Mouse (Mus musculus) hindlimb bud, embryonic 11.5 days (tissue): ENCODE data around the gene Chd5.
A peak's percentile ranks its signal among the peaks of the same experiment; 100 is the strongest.

Experiments used
- DNase-seq: peaks from one replicate; pipeline ENCODE4 v3.0.0-alpha.2; 2012; ENCODE audit warnings: low read depth, low spot score; ENCODE audit errors: extremely low spot score

Gene Chd5

DNA sequence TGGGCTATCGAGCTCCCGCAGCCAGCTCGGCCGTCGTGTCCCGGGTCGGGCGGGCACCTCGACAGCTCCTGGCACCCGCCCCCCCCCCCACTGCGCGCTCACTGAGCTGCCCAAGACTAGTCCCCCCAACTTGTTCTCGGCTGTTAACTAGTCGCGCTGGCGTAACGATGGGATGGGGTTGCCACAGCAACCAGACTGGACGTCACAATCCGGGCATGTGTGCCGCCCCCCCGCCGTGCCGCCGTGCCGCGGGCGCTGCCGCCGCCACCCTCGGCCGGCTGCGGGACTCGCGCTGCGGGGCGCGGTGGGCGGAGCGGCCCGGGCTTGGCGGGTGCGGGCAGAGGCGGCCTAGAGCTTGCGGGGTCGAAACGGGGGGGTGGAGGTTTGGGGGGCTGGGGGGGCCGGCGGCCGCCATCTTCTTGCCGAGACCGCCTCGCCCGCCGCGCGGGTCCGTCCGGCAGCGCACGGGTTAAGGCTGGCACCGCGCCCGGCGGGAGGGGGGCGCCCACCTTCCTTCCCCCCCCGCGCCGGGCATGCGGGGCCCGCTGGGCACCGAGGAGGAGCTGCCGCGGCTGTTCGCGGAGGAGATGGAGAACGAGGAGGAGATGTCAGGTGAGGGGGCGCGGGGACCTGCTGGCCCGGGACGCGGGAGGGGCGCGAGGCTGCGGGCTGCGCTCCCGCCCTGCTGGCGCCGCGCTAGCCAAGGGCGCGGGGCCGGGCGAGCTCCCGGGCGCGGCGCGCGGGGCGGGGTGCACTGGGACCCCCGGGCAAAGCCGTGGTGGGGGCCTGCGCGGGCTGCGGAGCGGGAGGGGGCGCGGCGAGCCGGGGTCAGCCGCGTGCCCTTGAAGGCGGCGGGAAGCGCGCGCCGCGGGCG lies at the start of gene Chd5:
Gene Chd5, plus strand, starts transcription at position 233 of the 874 bp plus-strand sequence.
- no peak for DNase-seq

DNA sequence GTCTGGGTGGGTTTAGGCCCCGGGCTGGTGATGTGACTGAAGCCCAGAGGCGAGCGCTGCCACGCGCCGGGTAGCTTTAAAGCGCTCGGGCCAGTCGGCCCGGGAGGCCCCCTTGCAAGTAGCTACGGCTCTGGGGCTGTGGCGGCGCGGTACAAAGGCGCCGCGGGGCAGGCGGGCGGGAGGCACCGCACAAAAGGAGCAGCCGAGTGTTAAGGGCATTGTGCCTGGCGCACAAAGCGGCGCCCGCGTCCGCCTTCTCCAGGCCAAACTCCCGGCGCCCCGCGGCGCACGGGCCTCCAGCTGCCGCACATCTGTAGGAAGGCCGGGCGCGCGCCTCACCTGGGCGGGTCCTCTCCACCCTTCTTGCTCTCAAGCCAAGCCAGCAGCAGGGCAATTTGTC lies 48.1 kb upstream of the Chd5 start:
- no peak for DNase-seq

DNA sequence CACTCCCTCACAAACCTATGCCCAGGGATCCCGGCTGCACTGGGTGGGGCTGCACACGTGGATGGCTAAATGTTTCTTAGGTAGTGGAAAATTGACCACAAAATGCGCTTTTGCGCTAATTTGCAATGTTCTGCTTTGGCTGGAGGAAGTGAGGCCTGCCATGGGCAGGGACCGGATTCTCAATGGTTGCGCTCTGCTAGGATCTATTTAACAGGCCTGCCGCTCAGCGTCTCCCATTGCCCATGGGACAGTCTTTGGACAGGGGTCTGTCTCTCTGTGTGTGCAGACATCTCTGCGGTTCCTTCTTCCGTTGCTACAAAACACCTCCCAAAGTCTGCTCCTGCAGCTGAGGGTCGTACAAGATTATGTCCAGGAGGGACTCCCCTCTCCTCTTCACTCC lies 47.5 kb upstream of the Chd5 start:
- DNase-seq, result no peak

DNA sequence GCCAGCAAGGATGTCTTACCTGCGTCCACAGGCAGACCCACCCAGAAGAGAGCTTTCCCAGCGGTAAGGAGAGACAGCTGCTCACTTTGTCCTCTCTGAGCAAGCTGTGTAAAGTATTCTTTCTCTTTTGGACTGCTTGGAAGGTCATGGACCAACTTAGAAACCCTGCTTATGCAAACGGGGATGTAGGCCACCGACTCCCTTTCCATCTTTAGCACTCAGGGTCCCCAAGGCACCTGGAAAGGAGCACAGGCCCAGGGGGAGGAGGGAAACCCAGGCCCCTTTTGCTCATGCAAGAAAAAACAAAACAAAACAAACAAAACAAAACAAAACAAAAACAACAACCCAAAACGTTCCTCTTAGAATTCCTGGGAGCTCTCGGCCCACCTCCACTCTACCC lies 46.9 kb upstream of the Chd5 start, which contains the start of gene Hes3:
Gene Hes3, minus strand, starts transcription at position 101 of the 400 bp plus-strand sequence.
- no peak for DNase-seq

DNA sequence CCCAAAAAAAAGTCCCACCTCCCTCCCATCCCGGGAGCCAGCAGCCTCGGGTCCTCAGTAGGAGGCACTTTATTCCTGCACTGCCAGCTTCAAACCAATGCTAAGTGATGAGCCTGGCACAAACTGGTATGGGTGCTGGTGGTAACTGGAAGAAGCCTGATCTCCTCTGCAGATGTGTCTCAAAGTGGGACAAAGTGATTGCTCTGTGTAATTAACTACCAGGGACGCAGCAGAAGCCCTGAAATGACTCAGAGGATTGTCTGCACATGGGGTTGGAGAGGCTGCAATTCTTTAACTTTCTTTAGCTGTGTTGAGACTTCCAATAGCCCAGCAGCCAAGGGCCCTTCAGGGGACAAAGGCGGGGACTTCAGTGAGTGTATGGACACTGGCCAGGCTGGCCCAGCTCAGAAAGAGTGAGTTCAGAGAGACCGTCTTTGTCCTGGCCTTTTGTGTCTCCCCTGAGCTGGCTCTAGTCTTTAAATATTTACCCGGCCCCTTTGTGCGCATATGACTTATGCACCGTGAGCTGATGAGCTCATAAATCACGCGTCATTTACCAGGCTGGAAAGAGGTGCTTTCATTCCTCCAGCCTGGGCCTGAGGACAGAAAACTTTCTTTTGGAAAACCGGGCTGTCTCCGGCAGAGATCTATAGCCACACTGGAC lies 46.2 kb upstream of the Chd5 start:
- DNase-seq, result no peak

DNA sequence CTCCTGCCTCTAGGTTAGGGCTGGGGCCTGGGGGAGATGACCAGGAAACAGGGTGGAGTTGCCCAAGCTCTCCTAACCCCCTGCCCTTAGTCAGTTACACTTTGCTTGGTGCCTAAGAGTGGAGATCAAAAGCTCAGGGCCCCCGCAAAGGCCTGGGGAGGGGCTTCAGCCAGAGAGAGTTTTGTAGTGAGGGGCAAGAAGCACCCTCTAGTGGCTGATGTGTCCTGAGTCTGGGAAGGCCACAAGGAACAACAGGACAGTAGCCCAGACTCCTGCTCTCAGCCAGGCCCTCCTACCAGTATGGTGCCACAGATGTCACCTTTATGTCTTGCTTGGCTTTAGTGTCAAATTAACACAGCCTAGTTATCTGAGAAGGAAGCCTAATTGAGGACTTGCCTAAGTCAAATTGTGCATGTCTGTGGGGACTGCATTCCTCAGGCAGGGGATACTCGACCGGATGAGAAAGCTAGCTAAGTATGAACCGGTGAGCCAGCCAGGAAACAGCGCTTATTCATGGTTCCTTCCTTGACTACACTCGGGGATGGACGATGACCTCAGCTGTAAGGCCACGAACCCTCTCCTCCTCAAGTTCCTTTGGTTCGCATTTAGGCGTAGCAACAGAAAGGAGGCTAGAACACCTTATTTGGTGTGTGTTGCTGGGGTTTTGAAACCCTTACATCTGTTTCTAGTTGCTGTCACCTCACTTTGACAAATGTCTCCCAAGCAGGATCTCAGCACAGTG lies 44.1 kb upstream of the Chd5 start:
- no peak for DNase-seq

DNA sequence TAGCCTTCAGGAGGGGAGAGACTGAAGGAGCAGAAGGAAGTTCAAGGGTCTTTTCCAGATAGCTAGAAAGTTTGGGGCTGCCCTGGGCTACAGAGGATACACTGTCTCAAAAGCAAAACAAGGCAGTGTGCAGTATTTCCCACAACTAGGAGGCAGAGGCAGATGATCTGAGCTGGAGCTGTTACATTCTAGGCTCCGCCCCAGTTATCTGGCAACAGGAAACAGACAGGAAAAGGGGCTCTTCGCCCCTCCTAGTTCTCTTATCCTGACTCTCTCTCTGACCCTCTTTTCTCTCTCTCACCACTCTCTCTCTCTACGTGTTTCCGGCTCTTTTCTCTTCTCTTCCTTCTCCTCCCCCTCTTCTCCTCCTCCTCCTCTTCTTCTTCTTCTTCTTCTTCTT lies 42.5 kb upstream of the Chd5 start:
- DNase-seq, result no peak

DNA sequence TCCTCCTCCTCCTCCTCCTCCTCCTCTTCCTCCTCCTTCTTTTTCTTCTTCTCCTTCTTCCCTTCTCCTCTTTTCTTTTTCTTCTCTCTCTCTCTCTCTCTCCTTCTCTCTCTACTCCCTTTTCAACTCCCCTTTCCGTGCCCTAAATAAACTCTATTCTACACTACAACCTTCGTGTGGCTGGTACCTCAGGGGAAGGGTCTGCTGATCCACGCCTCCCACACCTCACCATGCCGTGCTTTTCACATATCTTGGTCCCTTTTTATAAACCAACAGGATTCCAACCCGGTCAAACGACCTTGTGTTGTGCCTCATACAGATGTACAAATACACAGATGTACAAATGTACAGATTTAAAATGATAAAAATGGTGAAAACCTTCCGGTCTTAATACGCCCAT lies 42.1 kb upstream of the Chd5 start:
- DNase-seq, result no peak

DNA sequence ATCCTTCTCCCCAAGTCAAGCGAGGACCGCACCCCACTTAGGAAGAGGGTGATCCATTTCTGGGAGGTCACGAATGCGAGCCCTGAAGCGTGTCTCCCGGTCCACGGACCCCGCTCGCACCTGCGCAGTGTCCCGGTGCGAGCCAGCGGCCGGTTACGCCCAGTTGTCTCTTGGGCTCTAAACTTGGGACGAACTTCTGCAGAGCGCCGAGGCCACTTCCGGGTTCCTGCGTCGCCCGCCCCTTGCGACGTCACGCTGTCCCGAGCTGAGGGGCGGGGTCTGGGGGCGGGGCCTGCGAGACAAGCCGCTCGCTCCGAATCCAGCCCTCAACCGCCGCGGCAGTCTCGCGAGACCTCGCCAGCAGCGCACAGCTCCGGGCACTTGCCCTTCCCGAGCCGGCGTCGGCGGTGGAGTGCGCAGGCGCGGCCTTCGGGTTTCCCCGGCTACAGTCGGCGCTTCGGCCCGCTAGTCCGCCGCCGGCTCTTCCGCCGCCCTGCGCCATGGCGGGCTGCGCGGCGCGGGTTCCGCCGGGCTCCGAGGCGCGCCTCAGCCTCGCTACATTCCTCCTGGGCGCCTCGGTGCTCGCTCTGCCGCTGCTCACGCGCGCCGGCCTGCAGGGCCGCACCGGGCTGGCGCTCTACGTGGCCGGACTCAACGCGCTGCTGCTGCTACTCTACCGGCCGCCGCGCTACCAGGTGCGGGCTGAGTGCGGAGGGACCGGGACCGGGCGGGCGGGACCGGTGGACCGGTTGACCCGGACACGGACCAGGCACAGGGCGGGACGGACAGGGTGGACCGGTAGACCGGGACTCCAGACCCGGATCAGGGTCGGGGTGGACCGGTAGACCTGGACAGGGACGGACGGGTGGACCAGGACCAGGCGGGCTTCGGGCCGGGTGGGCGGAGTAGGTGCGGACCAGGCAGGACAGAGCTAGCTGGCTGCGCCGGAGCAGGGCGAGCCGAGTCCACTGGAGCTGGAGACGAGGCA lies 41.3 kb upstream of the Chd5 start, which contains the start of gene Icmt:
Gene Icmt, plus strand, starts transcription at position 354 of the 988 bp plus-strand sequence.
- DNase-seq, result peak; percentile 82

DNA sequence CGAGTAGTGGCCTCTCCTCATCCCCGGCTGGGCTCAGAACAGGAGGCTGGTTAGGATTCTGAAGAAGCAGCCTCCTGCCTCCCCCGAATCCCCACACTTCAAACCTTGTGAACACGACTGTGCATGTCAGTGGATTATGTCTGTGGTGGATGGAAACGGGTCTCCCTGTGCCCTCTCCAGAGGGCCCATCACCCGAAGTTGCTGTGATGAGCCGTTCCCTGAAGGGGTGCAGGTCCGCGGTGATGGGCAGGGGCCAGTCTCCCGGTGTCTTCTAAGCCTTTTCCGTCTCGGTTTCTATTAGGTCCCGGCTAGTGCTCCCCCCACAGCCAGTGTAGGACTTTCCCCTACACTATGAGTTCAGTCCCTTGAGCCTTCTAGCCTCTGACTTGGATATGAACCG lies 39.6 kb upstream of the Chd5 start:
- no peak for DNase-seq

DNA sequence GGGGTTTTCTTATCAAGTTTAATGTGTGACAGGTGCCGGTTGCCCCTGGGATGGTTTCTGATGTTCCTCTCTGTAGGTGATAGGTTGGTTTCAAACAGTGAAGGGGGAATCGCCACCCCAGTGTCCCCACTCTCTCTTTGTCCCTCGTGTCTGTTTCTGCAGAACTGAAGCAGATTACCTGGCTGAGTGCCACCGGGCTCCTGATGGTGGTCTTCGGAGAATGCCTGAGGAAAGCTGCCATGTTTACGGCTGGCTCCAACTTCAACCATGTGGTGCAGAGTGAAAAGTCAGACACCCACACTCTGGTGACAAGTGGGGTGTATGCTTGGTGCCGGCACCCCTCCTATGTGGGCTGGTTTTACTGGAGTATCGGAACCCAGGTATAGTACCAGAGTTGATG lies 38.1 kb upstream of the Chd5 start:
- no peak for DNase-seq

DNA sequence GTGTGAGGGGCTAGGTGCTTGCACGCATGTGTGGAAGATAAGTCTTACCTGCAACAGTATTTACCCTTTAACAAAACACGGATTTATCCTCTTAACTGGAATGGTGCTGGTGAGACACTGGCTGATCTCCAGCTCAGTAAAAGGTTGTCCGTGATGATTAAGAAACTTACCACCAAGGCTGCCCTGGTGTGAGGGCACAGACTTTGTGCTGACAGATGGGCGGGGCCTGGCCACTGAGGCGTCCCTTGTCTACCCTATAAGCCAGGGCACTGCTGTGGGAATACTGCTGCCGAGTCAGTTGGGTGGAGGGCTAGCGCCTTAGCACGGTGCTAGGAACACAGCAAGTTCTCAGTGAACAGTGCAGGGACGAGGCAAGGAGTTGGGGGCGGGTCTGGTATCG lies 36.4 kb upstream of the Chd5 start:
- DNase-seq, result no peak

DNA sequence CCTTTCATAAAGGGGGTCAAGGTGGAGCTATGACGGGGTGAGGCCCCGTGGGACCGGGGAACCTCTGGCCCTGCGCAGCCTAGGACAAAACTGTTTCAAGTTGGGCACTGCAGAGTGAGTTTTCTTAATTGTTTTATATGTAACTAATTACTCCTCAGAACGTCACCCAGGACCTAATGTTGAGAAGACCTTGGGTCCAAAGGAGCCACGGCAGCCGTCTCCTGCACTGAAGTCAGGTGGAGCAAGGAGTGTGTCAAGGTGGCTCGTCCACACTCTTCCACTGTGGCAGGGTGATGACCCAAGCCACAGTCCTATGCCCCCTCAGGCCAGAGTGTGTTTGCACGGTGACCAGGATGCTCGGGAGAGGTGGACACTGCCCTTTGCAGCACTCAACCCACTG lies 35.3 kb upstream of the Chd5 start:
- no peak for DNase-seq

DNA sequence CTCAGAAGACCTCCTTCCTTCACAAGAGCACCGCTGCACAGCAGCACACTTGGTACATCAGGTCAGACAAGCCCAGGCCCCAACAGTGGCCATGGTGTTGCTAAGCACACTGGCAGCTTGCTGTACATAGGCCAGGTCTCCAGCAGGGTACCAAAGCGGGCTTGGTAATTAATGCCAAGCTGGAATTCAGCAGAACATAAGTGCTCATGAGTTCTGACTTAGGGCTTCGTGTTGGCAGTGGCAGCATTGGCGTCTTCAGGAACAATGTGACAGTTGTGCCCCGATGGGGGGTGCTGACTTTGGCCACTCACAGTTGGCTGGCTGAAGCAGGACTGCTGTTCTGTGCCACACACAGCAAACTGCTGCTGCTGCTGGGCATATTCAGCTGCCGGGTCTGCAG lies 33.8 kb upstream of the Chd5 start:
- DNase-seq, result no peak

DNA sequence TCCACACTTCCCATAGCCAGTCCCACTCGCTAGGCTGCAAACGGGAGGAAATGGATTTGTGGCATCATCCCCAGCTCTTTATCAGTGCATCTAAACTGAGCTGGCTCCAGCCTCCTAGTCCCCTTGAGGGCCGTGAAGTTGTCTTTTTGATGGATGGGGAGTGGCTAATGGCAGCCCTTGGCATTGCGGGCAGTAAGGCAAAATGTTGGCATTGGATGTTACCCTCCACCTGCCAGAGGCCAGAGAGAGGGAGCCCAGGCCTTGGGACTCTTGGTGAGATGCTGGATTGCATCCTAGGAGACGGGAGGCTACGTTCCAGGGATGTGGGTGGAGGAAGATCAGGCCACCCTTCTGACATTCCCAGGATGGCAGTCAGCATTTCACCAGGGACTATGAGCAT lies 32.5 kb upstream of the Chd5 start:
- no peak for DNase-seq

DNA sequence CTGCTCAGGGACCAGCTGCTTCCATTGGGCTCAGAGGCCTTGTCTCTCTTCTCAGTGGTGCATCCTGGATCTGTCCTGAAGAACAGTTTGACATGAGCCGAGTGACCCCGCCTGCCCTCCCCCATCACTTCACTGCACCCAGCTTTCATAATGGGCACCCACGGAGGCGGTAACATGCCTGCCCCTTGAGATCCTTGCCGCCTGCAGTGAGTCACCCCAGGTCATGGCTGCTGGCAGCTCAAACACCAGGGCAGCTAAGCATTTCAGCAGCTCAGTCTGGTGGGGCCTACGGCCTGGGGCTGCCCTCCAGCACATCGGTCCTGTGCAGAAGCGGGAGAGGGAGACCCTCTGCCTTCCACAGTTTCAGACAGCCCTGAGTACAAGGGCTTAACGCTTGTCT lies 30.9 kb upstream of the Chd5 start:
- DNase-seq, result no peak

DNA sequence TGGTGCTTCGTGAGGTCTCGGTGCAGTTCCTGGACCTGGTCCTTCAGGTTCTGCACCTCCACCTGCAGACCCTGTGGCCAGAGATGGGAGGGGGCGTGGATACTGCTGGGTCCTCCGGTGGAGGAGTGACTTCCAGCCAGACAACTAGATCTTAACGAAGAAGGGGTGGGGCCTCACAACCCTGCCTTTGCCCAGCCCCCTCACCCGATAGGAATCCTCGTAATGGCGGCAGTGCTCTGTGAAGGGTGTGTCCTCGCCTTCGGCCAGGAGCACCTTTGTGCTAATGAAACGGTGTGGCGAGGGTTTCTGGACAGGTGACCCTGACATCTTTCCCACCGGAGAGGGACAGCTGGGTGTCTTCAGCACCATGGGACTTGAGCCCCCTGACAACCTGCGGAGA lies 26.3 kb upstream of the Chd5 start:
- no peak for DNase-seq

DNA sequence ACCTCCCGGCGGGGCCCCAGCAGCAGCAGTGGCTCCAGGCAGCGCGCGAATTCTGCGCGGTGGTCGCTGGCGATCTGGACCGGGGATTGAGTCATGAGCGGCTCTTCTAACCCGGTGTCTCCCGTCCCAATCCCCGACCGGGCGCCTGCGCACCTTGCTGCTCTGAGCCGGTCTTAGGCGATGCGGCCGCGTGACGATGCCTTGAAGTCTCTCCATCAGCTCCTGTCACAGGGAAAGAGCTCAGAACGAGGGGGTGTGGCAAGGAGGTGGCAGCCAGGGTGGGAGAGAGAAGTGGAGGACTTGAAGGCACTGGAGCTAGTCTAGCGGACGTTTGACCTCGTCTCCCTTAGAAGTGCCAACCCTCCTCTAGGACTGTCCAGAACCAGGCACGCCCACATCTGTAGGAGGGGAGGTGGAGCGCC lies 25.2 kb upstream of the Chd5 start:
- DNase-seq, result no peak

DNA sequence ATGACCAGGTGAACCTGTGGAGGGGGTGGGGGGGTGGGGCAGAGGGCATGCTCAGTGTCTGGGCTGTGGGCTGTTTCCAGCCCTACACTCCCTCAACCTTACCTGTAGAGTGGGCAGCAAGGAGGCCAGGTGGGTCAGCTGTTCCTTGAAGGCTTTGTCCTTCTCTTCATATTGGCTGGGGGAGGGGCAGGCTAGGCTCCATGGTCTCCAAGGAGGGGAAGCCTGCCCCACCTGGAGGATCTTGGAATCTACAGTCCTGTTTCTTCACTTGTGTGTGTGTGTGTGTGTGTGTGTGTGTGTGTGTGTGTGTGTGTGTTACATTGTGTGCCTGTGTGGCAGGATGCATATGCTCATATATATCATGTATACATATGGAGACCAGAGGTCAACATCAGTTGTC lies 24.5 kb upstream of the Chd5 start:
- DNase-seq, result no peak

DNA sequence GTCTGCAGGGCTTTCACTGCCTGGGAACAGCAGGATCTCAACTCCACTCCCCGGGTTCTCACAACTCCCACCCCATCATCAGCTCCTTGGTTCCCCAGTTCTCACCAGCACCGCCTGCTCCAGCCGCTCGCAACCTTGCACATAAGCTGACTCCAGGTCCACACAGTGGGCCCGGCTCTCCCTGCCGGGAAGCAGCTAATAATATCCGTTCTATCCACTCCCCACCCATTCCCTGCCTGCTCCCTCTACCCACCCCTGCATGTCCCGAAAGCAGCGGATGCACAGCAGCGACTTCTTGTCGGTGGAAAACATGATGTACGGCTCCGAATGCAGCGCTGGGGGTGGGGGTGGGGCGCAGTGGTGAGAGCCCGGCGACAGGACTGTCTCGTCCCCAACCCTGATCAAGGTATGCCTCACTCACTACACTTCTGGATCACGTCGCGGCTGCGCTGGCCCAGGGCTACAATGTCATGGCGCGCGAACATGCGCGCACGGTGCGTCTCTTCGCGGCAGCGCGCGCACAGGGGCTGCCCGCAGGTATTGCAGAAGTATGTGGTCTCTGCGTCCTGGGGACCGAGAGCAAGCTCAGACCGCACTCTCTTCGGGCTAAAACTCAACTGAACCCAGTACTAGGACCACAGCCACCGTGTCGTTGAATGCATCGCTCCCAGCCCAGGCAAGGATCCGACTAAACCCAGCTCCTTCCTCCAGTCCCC lies 22.8 kb upstream of the Chd5 start:
- no peak for DNase-seq
